Mouse (Mus musculus) urinary bladder, postnatal 10 days (tissue): ENCODE results near the gene Crocc2.

ENCODE experiments used
- DNase-seq: peaks from one replicate; pipeline ENCODE4 v3.0.0; 2022; ENCODE audit warnings: low spot score

The Crocc2 gene

GRCm38 (mm10) chr1:93168295-93168775 lies at the start of gene Crocc2:
Gene Crocc2, plus strand, starts transcription at chr1:93168725.
- DNase-seq: no peak

- no peak for DNase-seq
Observed at GRCm38 (mm10) chr1:93118816-93119215, 49.7 kb upstream of the Crocc2 start.

GRCm38 (mm10) chr1:93123179-93123854 lies 45.2 kb upstream of the Crocc2 start:
- DNase-seq: no peak

GRCm38 (mm10) chr1:93124066-93124465 lies 44.5 kb upstream of the Crocc2 start:
- no peak for DNase-seq

GRCm38 (mm10) chr1:93125256-93125655 lies 43.3 kb upstream of the Crocc2 start:
- no peak for DNase-seq

GRCm38 (mm10) chr1:93128209-93128608 lies 40.3 kb upstream of the Crocc2 start:
- DNase-seq: no peak

GRCm38 (mm10) chr1:93128710-93129349 lies 39.7 kb upstream of the Crocc2 start:
- no peak for DNase-seq

- no peak for DNase-seq
Observed at GRCm38 (mm10) chr1:93130242-93130983, 38.1 kb upstream of the Crocc2 start.

- DNase-seq: no peak
Observed at GRCm38 (mm10) chr1:93132676-93133075, 35.8 kb upstream of the Crocc2 start.

GRCm38 (mm10) chr1:93135036-93135526 lies 33.4 kb upstream of the Crocc2 start, which contains the start of gene Agxt:
Gene Agxt, plus strand, starts transcription at chr1:93135240.
- DNase-seq: no peak

GRCm38 (mm10) chr1:93138534-93138933 lies 30.0 kb upstream of the Crocc2 start:
- DNase-seq: no peak

GRCm38 (mm10) chr1:93139713-93140112 lies 28.8 kb upstream of the Crocc2 start:
- DNase-seq: no peak

- DNase-seq: no peak
Observed at GRCm38 (mm10) chr1:93142871-93143270, 25.7 kb upstream of the Crocc2 start.

- DNase-seq: no peak
Observed at GRCm38 (mm10) chr1:93144176-93144575, 24.3 kb upstream of the Crocc2 start.

- no peak for DNase-seq
Observed at GRCm38 (mm10) chr1:93150907-93151661, 17.4 kb upstream of the Crocc2 start.

GRCm38 (mm10) chr1:93157566-93157965 lies 11.0 kb upstream of the Crocc2 start:
- DNase-seq: no peak

- no peak for DNase-seq
Observed at GRCm38 (mm10) chr1:93158916-93159315, 9.6 kb upstream of the Crocc2 start.

GRCm38 (mm10) chr1:93159566-93160500 lies 8.7 kb upstream of the Crocc2 start:
- no peak for DNase-seq

GRCm38 (mm10) chr1:93160501-93161133 lies 7.9 kb upstream of the Crocc2 start, which contains the start of gene 2310007B03Rik:
Gene 2310007B03Rik, minus strand, starts transcription at chr1:93160948.
- DNase-seq: no peak

- DNase-seq: no peak
Observed at GRCm38 (mm10) chr1:93161350-93161749, 7.2 kb upstream of the Crocc2 start.
